ENCODE assay signal across 8 mouse cellular contexts in genomic region chr5:30104339-30104738, GRCm38 (mm10). TPM values are rescaled to one million over a fixed set of nuclear protein-coding genes. Genes with fewer than 3 reads are reported as not detected.
A peak's percentile ranks its signal among the peaks of the same experiment; 100 is the strongest.
DNase-seq lines count a peak whose midpoint lies in the region; ATAC-seq and TF ChIP-seq lines count a peak whose summit lies in the region.

No protein-coding gene starts in this region.

- peaks cover 27% of the 10 kb centered on the region for H3K4me1 ChIP-seq in heart, embryonic 12.5 days (replicated peaks)
- peaks cover 20% of the 10 kb centered on the region for H3K4me1 ChIP-seq in kidney, postnatal 0 days (replicated peaks; ENCODE audit: insufficient read depth, low read length)
- no peaks in the 10 kb centered on the region; the same call in 1 of the 2 replicates for H3K4me1 ChIP-seq in small intestine, adult 2 months (ENCODE audit: control insufficient read depth, insufficient read depth, insufficient read length, low read length)

- TF ChIP-seq CTCF in kidney, postnatal 0 days (IDR thresholded peaks at IDR 0.05; ENCODE audit: low read depth): peak; percentile 70
- TF ChIP-seq CTCF in small intestine, adult 2 months (IDR thresholded peaks at IDR 0.05; ENCODE audit: extremely low read depth, insufficient read length, insufficient replicate concordance, low read depth, low read length): peak; percentile 61

- 3% methylated on average over 12 of the region's 12 CpGs for WGBS in heart, embryonic 12.5 days
- WGBS in kidney, postnatal 0 days: 4% methylated on average over 12 of the region's 12 CpGs
- 8% methylated on average over 12 of the region's 12 CpGs for whole genome bisulfite sequencing in small intestine, adult 2 months

- H3K9ac ChIP-seq in heart, embryonic 12.5 days: no peak overlapping the region
- no peak overlapping the region for H3K9ac ChIP-seq in kidney, postnatal 0 days (ENCODE audit: low read depth, low read length)

- H3K4me3 ChIP-seq in heart, embryonic 12.5 days: peak overlapping the region; percentile 56; the same call in 1 of the 2 replicates
- no peak overlapping the region for H3K4me3 ChIP-seq in kidney, postnatal 0 days (replicated peaks; ENCODE audit: low read depth, low read length)
- H3K4me3 ChIP-seq in small intestine, adult 2 months (ENCODE audit: low read depth, low read length): no peak overlapping the region

- H3K27ac ChIP-seq in heart, embryonic 12.5 days (ENCODE audit: poor library complexity, severe bottlenecking): no peak overlapping the region
- H3K27ac ChIP-seq in kidney, postnatal 0 days: no peak overlapping the region
- H3K27ac ChIP-seq in small intestine, adult 2 months (ENCODE audit: insufficient read depth, low read depth, low read length): no peak overlapping the region

- no peak for ATAC-seq in heart, embryonic 12.5 days (ENCODE audit: insufficient number of reproducible peaks, low FRiP score)
- ATAC-seq in kidney, postnatal 0 days (replicated peaks; ENCODE audit: low FRiP score, low read depth): no peak

- peak; percentile 16 for DNase-seq in urinary bladder, adult 2 months (ENCODE audit: low spot score)
- DNase-seq in urinary bladder, adult 18-20 months (ENCODE audit: low spot score in 2 of 2): no peak
- DNase-seq in cerebellum, postnatal 10 days: peak; percentile 77 to 82
- peak; percentile 66 for DNase-seq in kidney, postnatal 0 days (ENCODE audit: low spot score)
- peak; percentile 47 for DNase-seq in lung, postnatal 10 days
- DNase-seq in c-Kit-positive CD71-positive TER-119-positive erythroid progenitor cells, embryonic 14.5 days (ENCODE audit: low spot score): no peak

- H3K9me3 ChIP-seq in heart, embryonic 12.5 days (replicated peaks): peaks cover 9% of the 10 kb centered on the region; the same call in 1 of the 2 replicates
- H3K9me3 ChIP-seq in kidney, postnatal 0 days (replicated peaks; ENCODE audit: low read length): no peaks in the 10 kb centered on the region

- no peak for TF ChIP-seq POLR2A in small intestine, adult 2 months (IDR thresholded peaks at IDR 0.05; ENCODE audit: low read depth, low read length)

- no peaks in the 10 kb centered on the region for H3K36me3 ChIP-seq in heart, embryonic 12.5 days
- no peaks in the 10 kb centered on the region for H3K36me3 ChIP-seq in kidney, postnatal 0 days (ENCODE audit: insufficient read depth, low read length)
- H3K36me3 ChIP-seq in small intestine, adult 2 months (ENCODE audit: control insufficient read depth, insufficient read depth, low read length): no peaks in the 10 kb centered on the region

- peaks cover 75% of the 10 kb centered on the region for H3K27me3 ChIP-seq in heart, embryonic 12.5 days (replicated peaks)
- peaks cover 21% of the 10 kb centered on the region for H3K27me3 ChIP-seq in kidney, postnatal 0 days (ENCODE audit: insufficient read depth, low read length)
- H3K27me3 ChIP-seq in small intestine, adult 2 months (ENCODE audit: control insufficient read depth, insufficient read depth, low read length): peaks cover 24% of the 10 kb centered on the region

- H3K4me2 ChIP-seq in heart, embryonic 12.5 days: peak overlapping the region; percentile 86
- peak overlapping the region; percentile 76 for H3K4me2 ChIP-seq in kidney, postnatal 0 days (ENCODE audit: low read length)

RNA-seq across cellular contexts. Expression of gene Garem2, which starts 0.6 kb away (rescaled TPM):
- polyA plus RNA-seq in urinary bladder, adult 2 months (2012; rRNA removed): 0.10 TPM in 1 of 2 replicates, not detected in the other
- polyA plus RNA-seq in heart, embryonic 12.5 days (2016; fragmentation: Nextera tagmentation; extraction: Ambion mirVana): 0.40 and 0.51 TPM in 2 replicates
- 0.33 and 0.36 TPM in 2 replicates for polyA plus RNA-seq in kidney, postnatal 0 days (2015; fragmentation: Nextera tagmentation; extraction: Ambion mirVana)
- 0.03 and 0.04 TPM in 2 replicates for polyA plus RNA-seq in small intestine, adult 2 months (2012; rRNA removed)

RNA-seq across cellular contexts. Expression of gene 3110082J24Rik, which starts 1.5 kb away (rescaled TPM):
- not detected in 2 replicates for polyA plus RNA-seq in urinary bladder, adult 2 months (2012; rRNA removed)
- not detected in 2 replicates for polyA plus RNA-seq in heart, embryonic 12.5 days (2016; fragmentation: Nextera tagmentation; extraction: Ambion mirVana)
- not detected in 2 replicates for polyA plus RNA-seq in kidney, postnatal 0 days (2015; fragmentation: Nextera tagmentation; extraction: Ambion mirVana)
- not detected in 2 replicates for polyA plus RNA-seq in small intestine, adult 2 months (2012; rRNA removed)

RNA-seq across cellular contexts. Expression of gene Tyms, which starts 30.9 kb away (rescaled TPM):
- polyA plus RNA-seq in urinary bladder, adult 2 months (2012; rRNA removed): 24.4 and 25.0 TPM in 2 replicates
- polyA plus RNA-seq in heart, embryonic 12.5 days (2016; fragmentation: Nextera tagmentation; extraction: Ambion mirVana): 120 and 123 TPM in 2 replicates
- 137 and 160 TPM in 2 replicates for polyA plus RNA-seq in kidney, postnatal 0 days (2015; fragmentation: Nextera tagmentation; extraction: Ambion mirVana)
- 11.5 and 27.8 TPM in 2 replicates for polyA plus RNA-seq in small intestine, adult 2 months (2012; rRNA removed)

RNA-seq across cellular contexts. Expression of gene Hadha, which starts 50.6 kb away (rescaled TPM):
- polyA plus RNA-seq in urinary bladder, adult 2 months (2012; rRNA removed): 118 and 129 TPM in 2 replicates
- polyA plus RNA-seq in heart, embryonic 12.5 days (2016; fragmentation: Nextera tagmentation; extraction: Ambion mirVana): 237 and 239 TPM in 2 replicates
- polyA plus RNA-seq in kidney, postnatal 0 days (2015; fragmentation: Nextera tagmentation; extraction: Ambion mirVana): 171 and 193 TPM in 2 replicates
- 27.7 and 55.3 TPM in 2 replicates for polyA plus RNA-seq in small intestine, adult 2 months (2012; rRNA removed)

RNA-seq across cellular contexts. Expression of gene Hadhb, which starts 50.7 kb away (rescaled TPM):
- 169 and 193 TPM in 2 replicates for polyA plus RNA-seq in urinary bladder, adult 2 months (2012; rRNA removed)
- 307 and 321 TPM in 2 replicates for polyA plus RNA-seq in heart, embryonic 12.5 days (2016; fragmentation: Nextera tagmentation; extraction: Ambion mirVana)
- polyA plus RNA-seq in kidney, postnatal 0 days (2015; fragmentation: Nextera tagmentation; extraction: Ambion mirVana): 215 and 229 TPM in 2 replicates
- polyA plus RNA-seq in small intestine, adult 2 months (2012; rRNA removed): 53.6 and 88.1 TPM in 2 replicates

Comparison
In these comparisons a context has a peak if more than half of its experiments do, and no peak if none do; other contexts are left out.
1. DNase-seq: peak in urinary bladder, adult 2 months (single experiment), cerebellum, postnatal 10 days (2 of 2), kidney, postnatal 0 days (single experiment) and lung, postnatal 10 days (single experiment); none in urinary bladder, adult 18-20 months (0 of 2) and c-Kit-positive CD71-positive TER-119-positive erythroid progenitor cells, embryonic 14.5 days (single experiment).